Mouse (Mus musculus) gastrocnemius, postnatal 36 days (tissue): ENCODE measurements around the gene Gpkow. TPM values are rescaled to one million over a fixed set of nuclear protein-coding genes. Genes with fewer than 3 reads are reported as not detected.
"Not testable (repeated sequence)": the region's sequence is repeated elsewhere in the genome, so short reads cannot be mapped to it uniquely, and the experiment has no call there.

Experiments used
- DNase-seq, 2 experiments: peaks; one replicate each; pipeline ENCODE4 v3.0.0; 2022
- intact Hi-C: fragments of 180-260 bp; cut with DNase I; formaldehyde crosslinking; loops from one replicate; pipeline ENCODE4 v1.15.1; 2025
- total RNA-seq, 2 experiments: library from RNA; stranded (reverse); gene quantifications; 2 replicates each; pipeline ENCODE4 v1.2.3; 2021

Gpkow gene
- total RNA-seq, 2 experiments from 2014 or later = 11.2 to 12.9 TPM

DNA sequence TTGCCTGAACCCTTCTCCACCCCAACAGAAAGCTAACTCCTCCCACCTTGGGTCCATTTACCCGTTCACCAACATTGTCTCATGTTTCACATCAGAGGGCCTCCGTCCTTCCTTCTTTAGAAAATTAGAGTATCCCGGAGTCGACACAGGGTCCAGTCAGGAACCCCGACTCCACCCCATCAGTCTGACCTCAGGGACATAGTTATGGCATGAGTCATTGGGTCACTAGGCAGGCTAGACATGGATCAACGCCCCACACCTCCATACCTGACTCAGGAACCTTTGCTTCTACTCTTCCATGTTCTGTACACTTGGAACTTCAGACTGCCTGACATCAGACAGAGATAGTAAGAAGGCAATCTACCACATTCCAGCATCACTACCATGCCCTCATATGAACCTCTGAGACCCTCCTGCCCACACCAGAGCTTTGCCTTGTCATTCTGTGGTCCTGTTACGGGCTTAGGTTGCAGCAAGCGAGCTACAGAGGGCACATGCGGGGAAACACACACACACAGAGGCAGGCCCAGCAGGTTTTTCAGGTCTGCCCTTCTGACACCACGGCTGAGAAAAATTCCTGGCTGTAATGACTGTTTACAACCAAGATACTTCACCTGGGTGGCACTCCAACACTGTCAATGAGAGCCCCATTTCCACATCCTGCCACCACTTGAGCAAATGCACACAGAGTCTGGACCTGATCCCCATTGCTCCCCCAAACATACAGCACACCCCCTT lies 43.3 kb downstream of the Gpkow start:
- no peak for DNase-seq
- intact Hi-C loops = loop anchor here (5.0 kb wide), 1 partner anchor 92 kb away; no protein-coding TSS in a partner anchor

DNA sequence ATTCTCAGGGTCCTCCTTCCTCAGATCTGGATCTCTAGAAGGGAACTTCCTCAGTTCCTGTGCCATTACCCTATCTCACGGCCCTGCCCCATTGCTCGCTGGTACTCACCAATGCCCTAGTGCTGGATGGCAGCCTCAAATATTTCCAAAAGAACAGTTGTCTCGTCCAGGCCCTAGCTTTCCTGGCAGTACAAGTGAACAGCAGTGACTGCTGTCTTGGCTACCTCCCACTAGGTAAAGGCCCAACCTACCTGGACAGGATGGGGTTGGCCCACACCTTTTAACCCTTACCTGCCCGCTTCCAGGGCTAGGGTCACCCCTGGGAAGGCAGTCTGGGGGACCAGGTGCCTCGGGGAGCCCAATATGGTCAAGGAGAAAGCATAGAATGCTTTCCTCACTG lies 44.2 kb downstream of the Gpkow start:
- intact Hi-C loops = loop anchor here (5.0 kb wide), 1 partner anchor 91 kb away; no protein-coding TSS in a partner anchor
- DNase-seq = no peak

DNA sequence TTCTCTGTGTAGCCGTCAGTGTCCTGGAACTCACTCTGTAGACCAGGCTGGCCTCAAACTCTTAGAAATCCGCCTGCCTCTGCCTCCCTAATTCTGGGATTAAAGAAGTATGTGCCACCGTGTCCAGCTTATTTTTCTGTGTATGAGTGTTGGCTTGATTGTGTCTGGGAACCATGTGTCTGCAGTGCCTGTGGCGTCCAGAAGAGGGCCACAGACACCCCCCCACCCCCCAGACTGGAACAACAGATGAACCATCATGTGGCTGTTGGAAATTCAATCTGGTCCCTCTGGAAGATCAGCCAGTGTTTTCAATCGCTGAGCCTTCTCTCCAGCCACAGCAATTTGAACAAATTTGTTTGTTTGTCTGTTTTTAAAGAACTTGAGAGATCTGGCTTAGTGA lies 46.5 kb downstream of the Gpkow start:
- DNase-seq = no peak
- intact Hi-C loops = loop anchor here (5.0 kb wide), 1 partner anchor 89 kb away; no protein-coding TSS in a partner anchor

DNA sequence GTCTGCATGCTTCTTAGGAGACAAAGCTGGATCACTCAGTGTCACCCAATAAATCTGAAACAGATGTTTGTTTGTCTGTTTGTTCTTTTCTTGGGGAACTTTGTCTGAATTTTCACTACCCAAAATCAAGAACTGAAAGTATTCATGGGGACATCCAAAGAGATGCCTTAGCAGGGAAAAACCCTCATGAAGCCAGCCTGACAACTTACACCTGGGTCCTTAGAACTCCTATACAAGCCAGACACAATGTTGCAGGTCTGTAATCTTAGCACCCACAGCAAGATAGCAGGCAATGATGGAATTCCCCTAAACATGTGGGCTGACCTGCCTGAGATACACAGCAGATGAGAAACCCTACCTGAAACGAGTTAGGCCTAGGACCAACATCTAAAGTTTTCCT lies 48.0 kb downstream of the Gpkow start:
- intact Hi-C loops = loop anchor here (5.0 kb wide), 1 partner anchor 87 kb away; no protein-coding TSS in a partner anchor
- no peak for DNase-seq

DNA sequence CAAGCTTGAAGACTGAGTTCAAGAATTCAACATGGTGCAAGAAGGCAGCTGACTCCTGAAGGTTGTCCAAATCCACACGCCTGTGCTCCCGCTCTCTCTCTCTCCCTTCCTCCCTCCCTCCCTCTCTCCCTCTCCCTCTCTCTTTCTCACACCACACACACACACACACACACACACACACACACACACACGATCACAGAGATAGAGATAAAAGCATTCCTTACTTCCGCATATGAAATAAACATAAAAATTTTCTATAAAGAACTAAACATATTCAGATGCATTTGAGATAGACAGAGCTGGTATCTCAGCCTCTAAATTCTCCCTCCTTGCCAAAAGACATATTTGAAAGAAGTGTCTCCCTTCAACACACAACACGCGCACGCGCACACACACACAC lies 48.5 kb downstream of the Gpkow start:
- DNase-seq = no peak
- intact Hi-C loops = no loop called here

DNA sequence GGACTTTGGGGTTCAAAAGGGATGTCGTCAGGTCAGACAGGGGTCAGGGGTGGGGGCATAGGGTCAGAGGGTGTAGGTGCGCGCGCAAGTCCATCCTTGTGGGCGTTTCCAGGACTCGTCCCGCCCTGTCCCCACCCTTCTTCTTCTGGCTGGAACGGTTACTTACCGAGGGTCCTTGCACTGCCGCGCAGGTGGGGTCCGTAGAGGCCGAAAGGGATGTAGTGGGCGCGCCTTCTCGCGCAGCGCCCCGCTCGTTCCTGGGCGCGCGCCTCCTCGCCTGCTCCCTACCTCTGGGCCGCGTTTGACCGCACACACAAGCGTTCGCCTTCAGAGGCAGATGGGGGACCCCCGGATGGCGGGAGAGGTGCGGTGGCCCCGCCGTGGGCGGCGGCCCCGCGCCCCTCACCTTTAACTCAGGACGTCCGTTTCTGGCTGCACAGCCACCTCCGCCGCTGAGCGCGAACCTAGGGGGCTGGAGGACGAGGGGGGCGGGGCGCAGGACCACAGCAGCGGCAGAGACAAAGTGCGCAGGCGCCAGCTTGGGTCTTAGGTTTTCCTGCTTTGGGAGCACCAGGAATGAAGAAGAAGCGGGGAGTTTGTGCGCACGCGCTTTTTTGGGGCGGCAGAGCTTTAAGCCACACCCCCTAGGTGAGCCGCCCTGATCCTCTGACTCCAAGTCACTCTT lies 53.6 kb downstream of the Gpkow start, which contains the start of gene Ccdc120:
Ccdc120 (minus strand) TSS at position 474 of the 685 bp plus-strand sequence.
- intact Hi-C loops = no loop called here
- peak in 1 of 2 experiments; percentile 42 for DNase-seq

DNA sequence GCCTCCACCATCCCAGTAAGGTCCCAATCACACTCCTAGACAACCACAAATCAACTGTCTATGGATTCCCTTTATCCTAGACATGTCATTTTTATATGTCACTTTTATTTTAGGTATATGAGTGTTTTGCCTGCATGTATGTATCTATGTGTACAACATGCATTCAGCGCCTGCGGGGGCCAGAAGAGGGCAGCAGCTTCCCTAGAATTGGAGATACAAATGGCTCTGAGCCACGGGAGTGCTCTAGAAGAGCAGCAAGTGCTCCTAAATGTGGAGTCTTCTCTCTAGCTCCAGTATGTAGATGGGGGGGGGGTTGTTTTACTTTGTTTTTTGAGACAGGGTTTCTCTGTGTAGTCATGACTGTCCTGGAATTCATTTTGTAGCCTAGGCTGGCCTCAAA lies 56.7 kb downstream of the Gpkow start:
- intact Hi-C loops, DNase-seq: not testable (repeated sequence)

Other genes starting within 250 kb of the Gpkow start
- gene Foxp3, start 123.5 kb upstream of the Gpkow start, total RNA-seq = under 1 TPM in 1 of 2 experiments, not detected in 1; 0.18 TPM
- gene Ppp1r3f, start 122.8 kb upstream of the Gpkow start, total RNA-seq = 1 to 10 TPM; 2.0 TPM
- gene Ccdc22, start 91.6 kb upstream of the Gpkow start, total RNA-seq = 10 to 100 TPM in 1 of 2 experiments, 1 to 10 TPM in 1; 9.8 to 11.5 TPM
- not detected for gene Cacna1f, start 90.0 kb upstream of the Gpkow start, total RNA-seq
- gene Syp, start 58.7 kb upstream of the Gpkow start, total RNA-seq = 1 to 10 TPM; 1.1 TPM
- 10 to 100 TPM; 23.1 to 24.9 TPM for gene Prickle3, start 39.9 kb upstream of the Gpkow start, total RNA-seq
- 10 to 100 TPM; 28.0 to 43.2 TPM for gene Plp2, start 25.7 kb upstream of the Gpkow start, total RNA-seq
- 10 to 100 TPM; 18.8 to 20.6 TPM for gene Magix, start 15.9 kb upstream of the Gpkow start, total RNA-seq
- gene Wdr45, start 17.2 kb downstream of the Gpkow start, total RNA-seq = 10 to 100 TPM; 27.2 to 32.0 TPM
- gene Gm45208, start 25.1 kb downstream of the Gpkow start, total RNA-seq = not detected
- gene Praf2, start 31.3 kb downstream of the Gpkow start, total RNA-seq = 1 to 10 TPM; 3.8 to 4.9 TPM
- 1 to 10 TPM in 1 of 2 experiments, under 1 TPM in 1; 0.81 to 1.2 TPM for gene Ccdc120, start 53.8 kb downstream of the Gpkow start, total RNA-seq
- gene Tfe3, start 65.4 kb downstream of the Gpkow start, total RNA-seq = 1 to 10 TPM; 8.0 to 8.1 TPM
- 10 to 100 TPM; 17.3 to 19.2 TPM for gene Gripap1, start 92.6 kb downstream of the Gpkow start, total RNA-seq
- under 1 TPM; 0.15 to 0.20 TPM for gene Kcnd1, start 125.2 kb downstream of the Gpkow start, total RNA-seq
- 10 to 100 TPM; 14.6 to 16.6 TPM for gene Otud5, start 144.2 kb downstream of the Gpkow start, total RNA-seq
- gene Pim2, start 181.1 kb downstream of the Gpkow start, total RNA-seq = 1 to 10 TPM in 1 of 2 experiments, under 1 TPM in 1; 0.99 to 1.8 TPM
- gene Slc35a2, start 186.9 kb downstream of the Gpkow start, total RNA-seq = 1 to 10 TPM; 8.4 to 8.8 TPM
- 10 to 100 TPM; 21.2 to 22.0 TPM for gene Pqbp1, start 202.1 kb downstream of the Gpkow start, total RNA-seq
- gene Timm17b, start 202.2 kb downstream of the Gpkow start, total RNA-seq = 10 to 100 TPM; 35.3 to 39.1 TPM
- gene Gm10491, start 210.7 kb downstream of the Gpkow start, total RNA-seq = not detected
- not detected for gene Gm10490, start 212.4 kb downstream of the Gpkow start, total RNA-seq
- not detected for gene Pcsk1n, start 222.7 kb downstream of the Gpkow start, total RNA-seq
- gene Eras, start 231.5 kb downstream of the Gpkow start, total RNA-seq = not detected